ENCODE assay signal across 29 mouse cellular contexts in the genomic region with DNA sequence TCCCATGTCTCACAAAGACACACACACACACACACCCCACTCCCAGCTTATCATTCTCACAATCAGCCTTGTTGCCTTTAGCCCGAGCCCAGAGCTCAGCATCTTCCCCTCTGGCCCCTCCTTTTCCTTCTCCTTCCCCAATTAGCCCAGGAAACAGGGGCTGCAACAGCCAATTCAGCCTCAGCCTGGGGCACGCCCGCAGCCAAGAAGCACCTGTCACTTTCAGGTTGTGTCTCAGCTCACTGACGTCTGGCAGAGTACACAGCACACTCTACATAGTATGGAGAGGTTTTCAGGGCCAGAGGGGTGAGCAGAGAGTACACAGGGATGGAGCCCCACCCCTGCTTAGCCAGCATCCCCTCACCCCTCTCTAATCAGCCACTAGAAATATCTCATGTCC.
A peak's percentile ranks its signal among the peaks of the same experiment; 100 is the strongest.
DNase-seq lines count a peak whose midpoint lies in the region; ATAC-seq lines count a peak whose summit lies in the region.
"Had no signal": no experiment of that assay in that cellular context is flagged by ENCODE, and none has a peak within 500 bp of the region (broad histone marks: within the 10 kb centered on the region; RNA-seq: fewer than 3 reads in every experiment).

No protein-coding gene starts in this region.

- no peaks in the 10 kb centered on the region for H3K9me3 ChIP-seq in forebrain, embryonic 12.5 days
- H3K9me3 ChIP-seq in forebrain, embryonic 11.5 days (ENCODE audit: control insufficient read depth, low read length): no peaks in the 10 kb centered on the region
- no peaks in the 10 kb centered on the region for H3K9me3 ChIP-seq in neural tube, embryonic 15.5 days (replicated peaks)
- no peaks in the 10 kb centered on the region for H3K9me3 ChIP-seq in midbrain, embryonic 15.5 days
- H3K9me3 ChIP-seq: embryonic facial prominence, embryonic 10.5 days; embryonic facial prominence, embryonic 15.5 days; liver, embryonic 12.5 days had no signal

- H3K4me1 ChIP-seq in forebrain, embryonic 12.5 days: no peaks in the 10 kb centered on the region
- no peaks in the 10 kb centered on the region for H3K4me1 ChIP-seq in forebrain, embryonic 11.5 days (replicated peaks; ENCODE audit: control insufficient read depth, insufficient read depth, low read length)
- peaks cover 8% of the 10 kb centered on the region; the same call in 1 of the 2 replicates for H3K4me1 ChIP-seq in neural tube, embryonic 15.5 days
- H3K4me1 ChIP-seq in midbrain, embryonic 15.5 days: peaks cover 40% of the 10 kb centered on the region
- H3K4me1 ChIP-seq: embryonic facial prominence, embryonic 15.5 days had no signal

- H3K4me2 ChIP-seq in forebrain, embryonic 12.5 days: no peak overlapping the region
- H3K4me2 ChIP-seq in forebrain, embryonic 11.5 days (ENCODE audit: low read depth, low read length, severe bottlenecking): no peak overlapping the region
- H3K4me2 ChIP-seq in neural tube, embryonic 15.5 days: no peak overlapping the region
- no peak overlapping the region for H3K4me2 ChIP-seq in midbrain, embryonic 15.5 days
- H3K4me2 ChIP-seq: embryonic facial prominence, embryonic 15.5 days; heart, embryonic 11.5 days; liver, embryonic 12.5 days had no signal

- 45% methylated on average over 4 of the region's 4 CpGs for WGBS in forebrain, embryonic 12.5 days
- WGBS in forebrain, embryonic 11.5 days: 57% methylated on average over 4 of the region's 4 CpGs
- WGBS in neural tube, embryonic 15.5 days: 58% methylated on average over 4 of the region's 4 CpGs
- WGBS in midbrain, embryonic 15.5 days: 40% methylated on average over 4 of the region's 4 CpGs

- H3K36me3 ChIP-seq in forebrain, embryonic 12.5 days (replicated peaks): no peaks in the 10 kb centered on the region
- H3K36me3 ChIP-seq in forebrain, embryonic 11.5 days (ENCODE audit: control insufficient read depth, insufficient read depth, low read length): no peaks in the 10 kb centered on the region
- H3K36me3 ChIP-seq in neural tube, embryonic 15.5 days: no peaks in the 10 kb centered on the region
- no peaks in the 10 kb centered on the region for H3K36me3 ChIP-seq in midbrain, embryonic 15.5 days (replicated peaks)
- H3K36me3 ChIP-seq: embryonic facial prominence, embryonic 10.5 days; embryonic facial prominence, embryonic 15.5 days; liver, embryonic 12.5 days had no signal

- no peak for DNase-seq in forebrain, embryonic 11.5 days (ENCODE audit: low spot score)
- no peak for DNase-seq in neural tube, embryonic 10.5 days (ENCODE audit: extremely low spot score, low spot score)
- DNase-seq in cerebellum, adult 9-10 months: no peak
- no peak for DNase-seq in thymus, postnatal 4 days
- DNase-seq in lung, postnatal 36 days: no peak
- DNase-seq: adrenal gland, postnatal 10 days; cerebellum, adult 18-20 months; cerebellum, postnatal 14 days; gastrocnemius, postnatal 14 days; heart, adult 18-20 months; kidney, adult 8-10 months; kidney, postnatal 4 days; liver, postnatal 0 days; lung, postnatal 10 days; right cerebral cortex, postnatal 4 days; thymus, adult 2 months; thymus, postnatal 36 days had no signal

- no peak overlapping the region for H3K9ac ChIP-seq in forebrain, embryonic 12.5 days
- no peak overlapping the region for H3K9ac ChIP-seq in forebrain, embryonic 11.5 days (ENCODE audit: low read length)
- H3K9ac ChIP-seq in neural tube, embryonic 15.5 days (replicated peaks): no peak overlapping the region
- no peak overlapping the region for H3K9ac ChIP-seq in midbrain, embryonic 15.5 days
- H3K9ac ChIP-seq: embryonic facial prominence, embryonic 15.5 days; liver, embryonic 12.5 days; liver, postnatal 0 days had no signal

- no peaks in the 10 kb centered on the region for H3K27me3 ChIP-seq in forebrain, embryonic 12.5 days
- no peaks in the 10 kb centered on the region for H3K27me3 ChIP-seq in forebrain, embryonic 11.5 days (ENCODE audit: control insufficient read depth, insufficient read depth, low read length)
- H3K27me3 ChIP-seq in neural tube, embryonic 15.5 days (replicated peaks): peaks cover 6% of the 10 kb centered on the region
- no peaks in the 10 kb centered on the region for H3K27me3 ChIP-seq in midbrain, embryonic 15.5 days (replicated peaks)
- H3K27me3 ChIP-seq: embryonic facial prominence, embryonic 15.5 days; liver, embryonic 12.5 days; Patski had no signal

- no peak overlapping the region for H3K4me3 ChIP-seq in forebrain, embryonic 12.5 days (replicated peaks)
- no peak overlapping the region for H3K4me3 ChIP-seq in forebrain, embryonic 11.5 days (ENCODE audit: low read depth, low read length)
- no peak overlapping the region for H3K4me3 ChIP-seq in neural tube, embryonic 15.5 days (replicated peaks)
- H3K4me3 ChIP-seq in midbrain, embryonic 15.5 days: no peak overlapping the region
- H3K4me3 ChIP-seq: embryonic facial prominence, embryonic 10.5 days; embryonic facial prominence, embryonic 15.5 days; liver, embryonic 12.5 days had no signal

- no peak overlapping the region for H3K27ac ChIP-seq in forebrain, embryonic 12.5 days
- H3K27ac ChIP-seq in forebrain, embryonic 11.5 days (ENCODE audit: low read depth, low read length): no peak overlapping the region
- H3K27ac ChIP-seq in neural tube, embryonic 15.5 days (replicated peaks): no peak overlapping the region
- peak overlapping the region; percentile 70 for H3K27ac ChIP-seq in midbrain, embryonic 15.5 days
- H3K27ac ChIP-seq: embryonic facial prominence, embryonic 10.5 days; embryonic facial prominence, embryonic 15.5 days; kidney, postnatal 0 days; liver, embryonic 12.5 days; stomach, postnatal 0 days had no signal

- 0 out of 2 replicates have a peak, but pooled peaks have one; percentile 15 for ATAC-seq in forebrain, embryonic 12.5 days (ENCODE audit: low FRiP score)
- ATAC-seq in forebrain, embryonic 11.5 days (replicated peaks; ENCODE audit: low FRiP score): no peak
- 0 out of 2 replicates have a peak, but pooled peaks have one; percentile 25 for ATAC-seq in neural tube, embryonic 15.5 days (ENCODE audit: low FRiP score)
- ATAC-seq in midbrain, embryonic 15.5 days (replicated peaks): peak; percentile 69
- ATAC-seq: forebrain, embryonic 14.5 days; intestine, embryonic 16.5 days; liver, embryonic 12.5 days; liver, postnatal 0 days; Patski had no signal
